Comparison of ENCODE assay signal across 8 mouse cellular contexts in genomic region chr3:10126952-10127351, GRCm38 (mm10). TPM values are rescaled to one million over a fixed set of nuclear protein-coding genes. Genes with fewer than 3 reads are reported as not detected.
DNase-seq lines count a peak whose midpoint lies in the region; ATAC-seq lines count a peak whose summit lies in the region.
"Had no signal": no experiment of that assay in that cellular context is flagged by ENCODE, and none has a peak within 500 bp of the region (broad histone marks: within the 10 kb centered on the region; RNA-seq: fewer than 3 reads in every experiment).

No protein-coding gene starts in this region.

- no peak overlapping the region for H3K4me3 ChIP-seq in hindbrain, embryonic 16.5 days (ENCODE audit: low read length)
- H3K4me3 ChIP-seq: neural tube, embryonic 12.5 days had no signal

- intact Hi-C loops in left cerebral cortex, postnatal 36 days (cut with DNase I), result no loop called here
- intact Hi-C loops in gastrocnemius, postnatal 14 days (cut with DNase I; ENCODE audit: low total_unique reads), result no loop called here

- H3K9me3 ChIP-seq in hindbrain, embryonic 16.5 days (ENCODE audit: control insufficient read depth, low read length), result no peaks in the 10 kb centered on the region
- H3K9me3 ChIP-seq: neural tube, embryonic 12.5 days had no signal

- H3K27ac ChIP-seq in hindbrain, embryonic 16.5 days (ENCODE audit: low read depth, low read length), result no peak overlapping the region
- H3K27ac ChIP-seq: neural tube, embryonic 12.5 days had no signal

- no peak overlapping the region for H3K4me2 ChIP-seq in hindbrain, embryonic 16.5 days (ENCODE audit: low read length)
- H3K4me2 ChIP-seq: neural tube, embryonic 12.5 days had no signal

- no peaks in the 10 kb centered on the region for H3K27me3 ChIP-seq in hindbrain, embryonic 16.5 days (replicated peaks; ENCODE audit: control insufficient read depth, insufficient read depth, low read length)
- H3K27me3 ChIP-seq: neural tube, embryonic 12.5 days had no signal

- peak; percentile 37 for DNase-seq in NIH3T3 (ENCODE audit: low read depth)
- peak; percentile 28 for DNase-seq in cerebellum, adult 11-12 months
- DNase-seq in left cerebral cortex, postnatal 36 days (ENCODE audit: low spot score in 2 of 2), result peak; percentile 46 to 48
- DNase-seq in MN1 (ENCODE audit: low spot score), result no peak
- no peak for DNase-seq in gastrocnemius, postnatal 14 days
- DNase-seq in testis, postnatal 10 days (ENCODE audit: low spot score), result no peak

- no peaks in the 10 kb centered on the region for H3K36me3 ChIP-seq in hindbrain, embryonic 16.5 days (ENCODE audit: control insufficient read depth, insufficient read depth, low read length)
- H3K36me3 ChIP-seq: neural tube, embryonic 12.5 days had no signal

- peak; percentile 89 for ATAC-seq in hindbrain, embryonic 16.5 days

- no peak overlapping the region for H3K9ac ChIP-seq in hindbrain, embryonic 16.5 days (ENCODE audit: low read depth, low read length)
- H3K9ac ChIP-seq: neural tube, embryonic 12.5 days had no signal

- 53% methylated on average over 10 of the region's 10 CpGs for WGBS in hindbrain, embryonic 16.5 days

- no peaks in the 10 kb centered on the region for H3K4me1 ChIP-seq in hindbrain, embryonic 16.5 days (ENCODE audit: control insufficient read depth, insufficient read depth, low read depth, low read length)
- H3K4me1 ChIP-seq: neural tube, embryonic 12.5 days had no signal

RNA-seq across cellular contexts. Expression of gene Gm9833, which starts 39.0 kb away (rescaled TPM):
- 7.2 and 7.6 TPM in 2 replicates for polyA plus RNA-seq in hindbrain, embryonic 16.5 days (2015; fragmentation: Nextera tagmentation; extraction: Ambion mirVana)
- 10 to 100 TPM in 1 of 2 experiments, 1 to 10 TPM in 1; 8.6 to 10.0 TPM for total RNA-seq in left cerebral cortex, postnatal 36 days (2021)
- total RNA-seq in gastrocnemius, postnatal 14 days (2021), result 1 to 10 TPM; 1.3 to 1.5 TPM

Comparison
In these comparisons a context has a peak if more than half of its experiments do, and no peak if none do; other contexts are left out.
1. DNase-seq: peak in NIH3T3 (single experiment), cerebellum, adult 11-12 months (single experiment) and left cerebral cortex, postnatal 36 days (2 of 2); none in MN1 (single experiment), gastrocnemius, postnatal 14 days (single experiment) and testis, postnatal 10 days (single experiment).